Mouse (Mus musculus) yolk sac, embryonic 10.5 days (tissue): ENCODE results near the gene Fahd1.

Source experiments
- DNase-seq: peaks from one replicate; pipeline ENCODE4 v3.0.0-alpha.2; 2017; ENCODE audit warnings: low spot score

Fahd1 gene

GRCm38 (mm10) chr17:24850065-24850772 is at the start of gene Fahd1:
Fahd1 (minus strand) TSS chr17:24850364.
- peak; percentile 99 for DNase-seq

DNA sequence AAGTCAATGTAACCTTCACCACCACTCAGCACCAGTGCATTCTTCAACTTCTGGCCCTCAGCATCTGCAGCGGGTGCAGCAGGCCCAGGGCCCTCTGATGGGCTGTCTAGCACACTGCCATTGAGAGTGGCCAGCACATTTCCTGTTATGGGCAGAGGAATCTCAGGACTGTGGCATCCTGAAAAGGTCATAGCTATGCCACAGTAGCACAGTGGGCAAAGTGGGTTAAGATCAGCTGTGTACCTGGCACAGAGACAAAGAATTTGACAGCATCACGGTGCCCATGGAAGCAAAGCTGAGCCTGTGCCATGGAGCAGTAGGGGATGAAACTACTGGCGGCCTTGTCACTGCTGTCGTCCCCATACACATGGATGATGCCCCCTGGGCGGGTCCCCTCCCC is 49.0 kb upstream of the Fahd1 start:
- DNase-seq, result no peak

GRCm38 (mm10) chr17:24898041-24898854 is 48.1 kb upstream of the Fahd1 start:
- no peak for DNase-seq

DNA sequence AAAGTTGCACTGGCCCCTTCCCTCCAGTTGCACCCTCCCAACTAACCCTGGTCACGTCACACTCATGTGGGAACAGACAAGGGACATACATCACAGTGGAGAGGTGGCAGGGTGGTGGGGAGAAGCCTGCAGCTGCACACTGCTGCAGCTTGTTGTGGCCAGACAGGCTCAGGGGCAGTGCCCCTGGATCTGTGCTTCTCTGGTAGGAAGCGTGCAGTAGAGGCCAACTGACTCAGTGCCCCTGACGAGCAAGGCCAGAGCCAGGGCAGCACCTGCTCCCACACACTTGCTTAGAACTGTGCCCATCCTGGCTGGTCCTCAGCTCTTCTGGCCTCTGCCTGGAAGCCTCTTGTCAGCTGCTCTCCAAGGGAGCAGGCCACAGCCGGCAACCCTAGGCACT is 47.4 kb upstream of the Fahd1 start:
- no peak for DNase-seq

DNA sequence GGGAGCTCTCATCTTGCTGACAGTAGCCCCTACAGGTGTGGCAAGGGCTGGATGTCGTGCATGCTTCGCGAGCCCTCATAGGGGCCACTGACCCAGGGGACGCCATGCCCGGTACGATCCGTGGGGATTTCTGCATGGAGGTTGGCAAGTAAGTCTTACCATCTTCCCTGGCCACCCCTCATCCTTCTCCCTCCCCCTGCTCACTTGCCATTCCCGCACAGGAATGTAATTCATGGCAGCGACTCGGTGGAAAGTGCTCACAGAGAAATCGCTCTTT is 46.8 kb upstream of the Fahd1 start:
- peak; percentile 34 for DNase-seq

DNA sequence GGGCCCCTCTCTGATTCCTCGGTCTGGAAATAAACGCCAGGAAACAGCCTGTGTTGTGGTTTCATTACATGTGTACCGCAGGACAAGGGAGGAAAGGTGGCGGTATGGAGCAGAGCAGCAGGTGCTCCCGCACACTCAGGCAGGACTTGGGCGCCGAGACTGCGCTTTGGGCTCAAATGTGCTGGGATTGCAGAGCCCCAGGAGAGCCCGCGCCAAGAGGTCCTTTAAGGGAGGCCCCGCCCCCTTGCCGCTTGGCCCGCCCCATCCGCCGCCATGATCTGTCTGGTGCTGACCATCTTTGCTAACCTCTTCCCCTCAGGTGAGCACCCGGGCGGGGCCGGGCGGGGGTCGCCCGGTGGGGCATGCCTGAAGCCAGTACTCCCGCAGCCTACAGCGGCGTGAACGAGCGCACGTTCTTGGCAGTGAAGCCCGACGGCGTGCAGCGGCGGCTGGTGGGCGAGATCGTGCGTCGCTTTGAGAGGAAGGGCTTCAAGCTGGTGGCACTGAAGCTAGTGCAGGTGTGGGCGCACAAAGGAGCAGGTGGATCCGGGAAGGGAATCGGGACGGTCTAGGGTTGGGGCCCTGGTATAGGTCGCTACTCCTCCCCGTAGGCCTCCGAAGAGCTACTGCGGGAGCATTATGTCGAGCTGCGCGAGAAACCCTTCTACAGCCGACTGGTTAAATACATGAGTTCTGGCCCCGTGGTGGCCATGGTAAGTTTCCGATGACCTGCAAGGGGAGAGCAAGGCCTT is 46.3 kb upstream of the Fahd1 start, which contains the start of gene Nme3:
Nme3 (plus strand) TSS at position 260 of the 752 bp plus-strand sequence.
- peak; percentile 91 for DNase-seq

- DNase-seq, result no peak
These were observed 45.5 kb upstream of the Fahd1 start for GRCm38 (mm10) chr17:24895571-24896240.

- DNase-seq, result peak; percentile 85
These were observed 44.9 kb upstream of the Fahd1 start, which contains the start of the genes Eme2 and Mrps34 for GRCm38 (mm10) chr17:24894995-24895547. Eme2 (minus strand) TSS chr17:24895087. Mrps34 (plus strand) TSS chr17:24895116.

GRCm38 (mm10) chr17:24894061-24894994 is 44.2 kb upstream of the Fahd1 start:
- DNase-seq, result no peak

DNA sequence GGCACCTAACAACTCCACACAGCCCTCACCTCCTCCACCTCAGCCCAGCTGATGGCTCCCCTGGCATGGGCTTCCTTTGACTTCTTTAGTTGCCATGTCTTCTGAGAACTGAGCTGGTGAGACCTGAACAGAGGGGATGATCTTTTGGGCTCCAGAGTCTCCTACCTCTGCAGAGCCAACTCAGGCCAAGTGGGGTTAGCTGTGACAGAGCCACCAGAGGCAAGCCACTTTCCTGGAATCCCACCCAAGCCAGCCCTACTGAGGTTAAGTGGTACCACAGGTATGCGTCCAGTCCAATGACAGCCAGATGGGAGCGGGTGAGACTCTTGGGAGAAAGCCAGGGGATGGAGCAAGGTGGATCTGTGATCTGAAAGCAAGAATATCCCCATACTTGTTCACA is 43.1 kb upstream of the Fahd1 start:
- no peak for DNase-seq

DNA sequence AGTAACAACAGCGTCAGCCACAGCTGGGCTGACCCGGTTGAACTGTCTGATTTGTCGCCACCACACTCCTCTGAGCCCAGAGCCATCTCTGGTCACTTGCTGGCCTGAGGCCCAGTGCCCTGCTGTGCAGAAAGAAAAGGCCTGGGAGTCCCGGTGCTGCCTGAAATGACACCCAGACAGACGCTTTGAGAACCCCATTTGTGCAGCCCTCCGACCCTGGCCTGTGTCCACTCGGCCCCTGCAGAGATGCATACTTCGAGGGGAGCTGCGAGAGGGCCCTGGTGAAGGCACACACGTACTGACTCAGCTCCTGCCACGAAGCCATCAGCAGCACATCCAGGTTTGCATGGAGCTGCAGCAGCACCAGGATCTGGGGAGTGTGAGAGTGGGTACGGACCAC is 42.6 kb upstream of the Fahd1 start:
- no peak for DNase-seq

GRCm38 (mm10) chr17:24891321-24891720 is 41.2 kb upstream of the Fahd1 start:
- DNase-seq, result no peak

DNA sequence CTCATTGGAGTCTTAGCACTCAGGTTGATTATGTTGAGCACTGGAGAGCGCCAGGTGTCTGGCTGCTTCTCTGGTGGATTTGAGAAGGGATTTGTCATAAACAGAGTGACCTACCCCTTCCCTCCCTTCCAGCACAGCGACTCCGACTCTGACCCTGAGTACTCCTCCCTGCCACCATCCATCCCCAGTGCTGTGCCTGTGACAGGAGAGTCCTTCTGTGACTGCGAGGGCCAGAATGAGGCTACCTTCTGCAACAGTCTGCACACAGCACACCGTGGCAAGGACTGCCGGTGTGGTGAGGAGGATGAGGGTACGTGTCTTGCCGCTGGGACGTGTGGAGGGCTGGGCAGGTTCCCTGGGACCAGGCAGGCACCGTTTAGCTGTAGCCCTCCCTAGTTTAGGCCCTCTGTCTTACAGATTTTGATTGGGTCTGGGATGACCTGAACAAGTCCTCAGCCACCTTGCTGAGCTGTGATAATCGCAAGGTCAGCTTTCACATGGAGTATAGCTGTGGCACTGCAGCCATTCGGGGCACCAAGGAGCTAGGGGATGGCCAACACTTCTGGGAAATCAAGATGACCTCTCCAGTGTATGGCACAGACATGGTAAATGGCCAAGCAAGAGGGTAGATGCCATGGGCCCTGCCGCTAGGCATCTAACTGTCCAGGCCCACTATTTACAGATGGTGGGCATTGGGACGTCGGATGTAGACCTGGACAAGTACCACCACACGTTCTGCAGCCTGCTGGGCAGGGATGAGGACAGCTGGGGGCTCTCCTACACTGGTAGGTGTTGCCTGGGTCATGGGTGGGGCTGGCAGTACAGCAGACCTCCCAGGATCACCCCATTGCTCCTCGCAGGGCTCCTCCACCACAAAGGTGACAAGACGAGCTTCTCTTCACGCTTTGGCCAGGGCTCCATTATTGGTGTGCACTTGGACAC is 40.3 kb upstream of the Fahd1 start:
- no peak for DNase-seq

DNA sequence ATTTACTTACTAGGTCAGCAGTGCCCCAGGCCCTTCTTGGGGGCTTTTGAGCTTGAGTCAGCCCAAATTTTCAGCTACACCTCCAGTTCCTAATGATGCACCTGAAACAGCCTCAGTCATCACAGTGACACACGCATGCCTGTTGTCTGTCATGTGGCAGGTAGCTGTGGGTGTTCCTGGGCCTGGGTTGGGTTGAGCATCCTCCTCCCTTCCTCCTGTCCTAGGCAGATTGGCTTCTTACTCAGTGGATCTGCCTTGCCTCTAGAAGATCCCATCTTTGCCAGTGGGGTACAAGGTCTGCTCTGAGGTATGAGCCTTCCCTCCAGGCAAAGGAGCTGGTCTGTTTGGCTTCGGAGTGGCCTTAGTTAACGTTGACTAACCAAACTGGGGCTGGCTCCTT is 38.7 kb upstream of the Fahd1 start:
- no peak for DNase-seq

DNA sequence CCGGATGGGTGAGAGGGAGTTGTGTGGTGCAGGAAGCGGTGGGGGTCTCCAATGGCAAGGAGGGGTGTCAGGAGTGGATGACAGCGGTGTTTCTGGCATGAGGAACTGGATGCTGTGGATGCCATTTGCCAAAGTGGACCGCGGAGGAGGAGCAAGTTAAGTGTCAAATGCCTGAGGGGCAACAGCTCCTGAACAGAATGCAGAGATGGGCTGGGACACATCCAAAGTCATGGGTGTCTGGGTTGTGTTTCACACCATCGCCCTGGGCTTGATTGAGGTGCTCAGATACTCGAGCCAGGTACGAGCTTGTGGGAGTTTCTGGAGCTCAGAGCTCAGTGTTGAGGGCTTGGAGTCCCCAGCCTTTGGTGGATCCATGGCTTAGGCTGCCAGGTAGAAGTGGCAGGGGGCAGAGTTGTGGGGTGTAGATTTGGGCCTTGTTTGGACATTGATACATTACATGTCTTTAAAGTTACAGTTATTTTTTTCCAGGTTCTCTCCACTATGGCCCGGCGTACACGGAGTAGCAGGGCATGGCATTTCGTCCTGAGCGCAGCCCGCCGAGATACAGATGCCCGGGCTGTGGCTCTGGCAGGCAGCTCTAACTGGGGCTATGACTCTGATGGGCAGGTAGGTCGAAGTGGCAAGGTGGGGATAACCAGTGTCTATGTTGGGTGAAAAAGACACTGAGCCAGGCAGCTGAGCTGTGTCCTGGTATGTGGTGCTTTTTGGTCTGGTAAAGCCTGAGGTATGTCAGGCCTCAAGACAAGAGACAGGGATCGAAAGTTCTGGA is 37.3 kb upstream of the Fahd1 start:
- DNase-seq, result no peak

GRCm38 (mm10) chr17:24886932-24887271 is 36.7 kb upstream of the Fahd1 start:
- DNase-seq, result no peak

- peak; percentile 98 for DNase-seq
These were observed 36.2 kb upstream of the Fahd1 start, which contains the start of the genes Nubp2 and Spsb3 for GRCm38 (mm10) chr17:24886134-24886931. Nubp2 (minus strand) TSS chr17:24886349. Spsb3 (plus strand) TSS chr17:24886643.
